Mouse (Mus musculus) bone marrow, adult 2 months (tissue): ENCODE results near the gene Nphp4. TPM values are rescaled to one million over a fixed set of nuclear protein-coding genes. Genes with fewer than 3 reads are reported as not detected.

Experiments
- H3K27ac ChIP-seq: fragments of 200-500 bp; 2 replicates; pipeline ENCODE4 v1.5.1; 2012; ENCODE audit warnings: low read depth, mild to moderate bottlenecking, control low read depth, inconsistent platforms, low read length; ENCODE audit not compliant: control insufficient read depth, poor library complexity, insufficient read depth
- H3K4me1 ChIP-seq: fragments of 200-500 bp; 2 replicates; pipeline ENCODE4 v1.6.1; 2011; ENCODE audit warnings: low read length; ENCODE audit not compliant: control insufficient read depth, insufficient read depth
- H3K4me3 ChIP-seq: fragments of 200-500 bp; replicated peaks from 2 replicates; pipeline ENCODE3; 2011; ENCODE audit warnings: mild to moderate bottlenecking, low read depth, low read length, control low read depth; ENCODE audit not compliant: control insufficient read depth
- CTCF ChIP-seq: fragments of 200-500 bp; IDR thresholded peaks from 2 replicates; pipeline ENCODE4 v1.5.1; 2011; ENCODE audit warnings: low read length, control low read depth; ENCODE audit not compliant: control insufficient read depth, insufficient read depth
- POLR2A ChIP-seq: fragments of 200-500 bp; IDR thresholded peaks from 2 replicates; pipeline ENCODE4 v1.6.1; 2011; ENCODE audit warnings: low read depth, mild to moderate bottlenecking, control low read depth, low read length, borderline replicate concordance; ENCODE audit not compliant: control insufficient read depth
- WGBS: fragments of 180-500 bp; shearing (Covaris S2); methylation state at CpG from one replicate; pipeline ENCODE4 v1.1.7; 2018; 5-methylcytosine and 5-hydroxymethylcytosine counted together
- polyA plus RNA-seq: library from polyadenylated mRNA; stranded (reverse); fragments of >200 nt; gene quantifications from 2 replicates; pipeline ENCODE4 v1.2.4, GENCODE M21; 2011; ENCODE audit warnings: low replicate concordance; ENCODE audit not compliant: missing spikeins, insufficient read depth, insufficient read length

Nphp4 gene
- polyA plus RNA-seq, 1 experiment, result 0.65 TPM

DNA sequence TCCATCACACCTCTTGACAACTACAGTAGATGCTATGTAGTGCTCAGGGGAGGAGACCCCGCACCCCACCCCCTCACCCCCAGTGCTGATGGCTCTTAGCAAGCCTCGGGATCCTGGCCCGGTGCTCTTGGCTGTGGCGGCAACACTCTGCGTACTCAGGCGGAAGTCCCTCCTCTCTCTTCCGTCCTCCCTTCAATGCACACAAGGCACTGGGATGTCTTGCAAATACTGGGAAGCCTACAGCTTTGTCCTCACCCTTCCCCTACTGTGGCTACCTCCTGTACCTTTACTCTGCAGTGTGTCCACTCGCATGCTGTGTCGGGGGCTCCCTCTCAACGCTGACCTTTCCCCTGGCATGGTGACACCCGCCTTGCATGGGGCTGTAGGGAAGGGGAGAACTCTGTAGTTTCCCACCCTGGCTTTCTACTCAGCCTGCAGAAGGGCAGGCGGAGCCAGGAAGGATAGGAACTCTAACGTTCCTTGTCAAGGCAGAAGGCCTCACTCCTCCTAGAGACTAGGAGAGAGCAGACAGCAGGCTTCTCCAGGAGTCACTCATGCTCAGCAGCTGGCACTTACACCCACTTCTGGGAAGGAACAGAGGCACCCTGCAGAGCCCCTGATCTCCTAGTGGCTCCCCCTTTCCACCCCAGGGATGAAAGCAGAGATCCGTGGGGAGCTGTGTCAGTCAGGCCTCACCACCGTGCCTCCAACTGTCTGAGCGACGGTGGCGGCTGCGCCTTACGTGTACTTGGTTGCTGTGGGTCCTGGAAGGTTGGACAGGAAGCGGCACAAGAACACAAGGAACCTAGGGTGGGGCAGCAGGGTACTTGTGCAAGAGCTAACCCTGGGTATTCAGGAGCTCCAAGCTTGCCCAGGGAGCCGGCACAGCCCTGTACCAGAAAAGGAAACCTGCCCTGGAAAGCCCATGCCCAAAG lies 28.5 kb upstream of the Nphp4 start:
- peak overlapping the region; percentile 80 for H3K4me3 ChIP-seq
- WGBS, result 11% methylated on average over 22 of the region's 22 CpGs
- H3K4me1 ChIP-seq, result peaks cover 11% of the 10 kb centered on the region
- TF ChIP-seq CTCF (no peak), POLR2A (peak; percentile 42; the same call in 1 of the 2 replicates)
- H3K27ac ChIP-seq, result peak overlapping the region; percentile 85

DNA sequence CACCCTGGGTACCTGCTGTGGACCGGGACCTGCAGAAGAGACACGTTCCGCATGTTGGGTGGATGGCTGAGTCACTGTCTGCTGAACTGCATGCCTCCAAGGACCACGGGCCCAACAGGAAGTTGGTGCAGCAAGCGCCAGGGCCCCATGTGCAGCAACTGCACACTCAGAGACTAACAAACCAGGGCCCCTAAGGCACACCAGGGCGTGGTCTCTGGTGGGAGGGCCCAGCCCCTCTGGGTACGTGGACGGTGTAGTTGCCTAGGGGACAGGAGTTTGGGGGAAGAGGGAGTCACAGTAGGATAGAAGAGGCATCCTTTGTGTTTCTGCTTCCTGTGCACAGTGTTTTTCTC lies 27.9 kb upstream of the Nphp4 start:
- Histone ChIP-seq H3K4me1 (peaks cover 11% of the 10 kb centered on the region), H3K4me3 (peak overlapping the region; percentile 80), H3K27ac (peak overlapping the region; percentile 85)
- WGBS, result under 1% methylated on average over 8 of the region's 8 CpGs
- TF ChIP-seq POLR2A (peak; percentile 70), CTCF (no peak)

- peaks cover 5% of the 10 kb centered on the region for H3K4me1 ChIP-seq
- no peak overlapping the region for H3K27ac ChIP-seq
- whole genome bisulfite sequencing, result 69% methylated on average over 6 of the region's 6 CpGs
- no peak overlapping the region for H3K4me3 ChIP-seq
- 0 out of 2 replicates have a peak, but pooled peaks have one; percentile 7 for TF ChIP-seq CTCF
- no peak for TF ChIP-seq POLR2A
Observed at GRCm38 (mm10) chr4:152451371-152451770, 25.1 kb upstream of the Nphp4 start.

DNA sequence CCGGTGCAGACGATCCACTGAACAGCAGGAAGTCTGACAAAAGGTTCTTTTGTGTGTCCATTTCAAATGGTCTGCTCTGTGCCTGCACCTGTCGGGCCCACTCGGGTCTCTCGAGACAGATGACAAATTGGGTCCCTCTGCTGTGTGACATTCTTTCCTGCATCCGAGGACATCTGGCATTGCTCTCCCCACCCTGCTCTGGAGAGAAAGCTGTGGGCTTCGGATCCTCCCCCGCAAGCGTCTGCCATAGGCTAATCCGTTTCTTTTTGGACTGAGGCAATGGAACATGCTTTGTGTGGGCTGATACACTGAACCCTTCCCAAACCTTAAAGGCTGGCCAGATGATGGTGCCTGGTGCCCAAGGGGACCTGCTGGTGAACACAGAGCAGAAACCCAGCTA lies 23.4 kb upstream of the Nphp4 start:
- Histone ChIP-seq H3K4me3 (no peak overlapping the region), H3K4me1 (peaks cover 2% of the 10 kb centered on the region; the same call in 1 of the 2 replicates), H3K27ac (no peak overlapping the region)
- no peak for TF ChIP-seq CTCF
- no peak for TF ChIP-seq POLR2A
- 81% methylated on average over 10 of the region's 10 CpGs for WGBS

- H3K27ac ChIP-seq, result no peak overlapping the region
- WGBS, result 88% methylated on average over 12 of the region's 12 CpGs
- peaks cover 2% of the 10 kb centered on the region; the same call in 1 of the 2 replicates for H3K4me1 ChIP-seq
- no peak overlapping the region for H3K4me3 ChIP-seq
- TF ChIP-seq POLR2A (no peak), CTCF (no peak)
Observed at GRCm38 (mm10) chr4:152454153-152454552, 22.4 kb upstream of the Nphp4 start.

DNA sequence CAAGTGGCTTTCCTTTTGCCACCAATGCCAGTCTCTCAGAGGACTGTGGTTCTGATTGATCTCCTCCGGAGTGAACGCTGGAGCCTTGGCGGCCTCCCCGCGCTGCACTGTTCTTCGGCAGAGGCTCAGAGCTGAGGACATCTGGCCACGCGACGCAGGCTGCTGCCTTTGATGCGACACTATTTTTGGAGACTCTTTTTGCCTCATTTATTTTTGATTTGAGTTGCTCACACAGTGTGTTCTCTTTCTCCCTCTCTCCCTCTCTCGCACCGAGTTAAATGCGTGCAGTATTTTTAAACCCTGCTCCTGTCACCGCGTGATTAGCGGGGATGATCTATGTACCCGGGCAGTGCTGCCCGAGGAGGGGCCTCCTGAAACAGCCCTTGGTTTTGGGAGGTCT lies 19.9 kb upstream of the Nphp4 start:
- Histone ChIP-seq H3K4me3 (no peak overlapping the region), H3K4me1 (peaks cover 1% of the 10 kb centered on the region; the same call in 1 of the 2 replicates), H3K27ac (no peak overlapping the region)
- WGBS, result 83% methylated on average over 18 of the region's 18 CpGs
- TF ChIP-seq POLR2A, result no peak
- no peak for TF ChIP-seq CTCF

DNA sequence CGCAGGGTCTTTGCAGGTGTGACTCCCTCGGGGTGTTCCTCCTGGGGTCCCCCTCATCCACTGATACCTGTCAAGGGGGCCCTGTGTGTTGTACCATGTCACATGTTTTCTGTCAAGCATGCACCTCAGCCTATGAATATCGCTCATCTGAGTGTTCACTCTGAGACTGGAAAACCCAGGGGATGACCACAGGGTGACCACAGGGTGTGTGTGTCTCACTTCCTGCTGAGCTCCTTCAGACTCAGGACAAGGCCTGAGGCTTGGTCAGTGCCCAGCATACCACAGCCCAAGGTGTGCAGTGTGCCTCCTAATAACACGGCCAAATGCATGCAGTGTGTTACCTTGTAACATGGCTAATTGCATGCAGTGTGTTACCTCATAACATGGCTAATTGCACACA lies 18.8 kb upstream of the Nphp4 start:
- H3K27ac ChIP-seq, result no peak overlapping the region
- no peak overlapping the region for H3K4me3 ChIP-seq
- no peak for TF ChIP-seq CTCF
- TF ChIP-seq POLR2A, result no peak
- peaks cover 1% of the 10 kb centered on the region; the same call in 1 of the 2 replicates for H3K4me1 ChIP-seq
- WGBS, result 81% methylated on average over 4 of the region's 4 CpGs

GRCm38 (mm10) chr4:152462516-152462915 lies 14.0 kb upstream of the Nphp4 start:
- 86% methylated on average over 12 of the region's 12 CpGs for WGBS
- TF ChIP-seq POLR2A (no peak), CTCF (no peak)
- peaks cover 1% of the 10 kb centered on the region; the same call in 1 of the 2 replicates for H3K4me1 ChIP-seq

More at GRCm38 (mm10) chr4:152462516-152462915, 14.0 kb upstream of the Nphp4 start:
- Histone ChIP-seq H3K27ac (no peak overlapping the region), H3K4me3 (no peak overlapping the region)
